Mouse (Mus musculus) testis, adult 2 months (tissue): ENCODE data around the gene Tns4. TPM values are rescaled to one million over a fixed set of nuclear protein-coding genes. Genes with fewer than 3 reads are reported as not detected.

Experiments
- H3K27ac ChIP-seq: fragments of 200-500 bp; 2 replicates; pipeline ENCODE4 v1.5.1; 2012; ENCODE audit warnings: low read depth, low read length; ENCODE audit not compliant: control insufficient read depth, insufficient read depth
- H3K27me3 ChIP-seq: fragments of 200-500 bp; 2 replicates; pipeline ENCODE4 v1.6.1; 2012; ENCODE audit warnings: mild to moderate bottlenecking, low read length, moderate library complexity; ENCODE audit not compliant: control insufficient read depth, insufficient read depth
- H3K36me3 ChIP-seq: fragments of 200-500 bp; 2 replicates; pipeline ENCODE4 v1.6.1; 2012; ENCODE audit warnings: mild to moderate bottlenecking, low read length; ENCODE audit not compliant: control insufficient read depth, insufficient read depth
- H3K4me1 ChIP-seq: fragments of 200-500 bp; 2 replicates; pipeline ENCODE4 v1.6.1; 2012; ENCODE audit warnings: low read length; ENCODE audit not compliant: control insufficient read depth, insufficient read depth
- H3K4me3 ChIP-seq: fragments of 200-500 bp; 2 replicates; pipeline ENCODE4 v1.5.1; 2012; ENCODE audit warnings: low read depth, mild to moderate bottlenecking, low read length, moderate library complexity, mixed read lengths; ENCODE audit not compliant: control insufficient read depth
- CTCF ChIP-seq: fragments of 200-500 bp; IDR thresholded peaks from 2 replicates; pipeline ENCODE4 v1.5.1; 2012; ENCODE audit warnings: low read depth, mild to moderate bottlenecking, inconsistent platforms, low read length, moderate library complexity; ENCODE audit not compliant: control insufficient read depth, insufficient read depth, insufficient replicate concordance
- POLR2A ChIP-seq: fragments of 200-500 bp; IDR thresholded peaks from 2 replicates; pipeline ENCODE4 v1.6.1; 2012; ENCODE audit warnings: low read depth, mild to moderate bottlenecking, inconsistent platforms, low read length, moderate library complexity; ENCODE audit not compliant: control insufficient read depth
- polyA plus RNA-seq: library from polyadenylated mRNA; depleted of rRNA; stranded (reverse); fragments of >200 nt; gene quantifications from 2 replicates; pipeline ENCODE4 v1.2.3, GENCODE M21; 2012

Gene Tns4
- polyA plus RNA-seq, 1 experiment, result 2.0 TPM

DNA sequence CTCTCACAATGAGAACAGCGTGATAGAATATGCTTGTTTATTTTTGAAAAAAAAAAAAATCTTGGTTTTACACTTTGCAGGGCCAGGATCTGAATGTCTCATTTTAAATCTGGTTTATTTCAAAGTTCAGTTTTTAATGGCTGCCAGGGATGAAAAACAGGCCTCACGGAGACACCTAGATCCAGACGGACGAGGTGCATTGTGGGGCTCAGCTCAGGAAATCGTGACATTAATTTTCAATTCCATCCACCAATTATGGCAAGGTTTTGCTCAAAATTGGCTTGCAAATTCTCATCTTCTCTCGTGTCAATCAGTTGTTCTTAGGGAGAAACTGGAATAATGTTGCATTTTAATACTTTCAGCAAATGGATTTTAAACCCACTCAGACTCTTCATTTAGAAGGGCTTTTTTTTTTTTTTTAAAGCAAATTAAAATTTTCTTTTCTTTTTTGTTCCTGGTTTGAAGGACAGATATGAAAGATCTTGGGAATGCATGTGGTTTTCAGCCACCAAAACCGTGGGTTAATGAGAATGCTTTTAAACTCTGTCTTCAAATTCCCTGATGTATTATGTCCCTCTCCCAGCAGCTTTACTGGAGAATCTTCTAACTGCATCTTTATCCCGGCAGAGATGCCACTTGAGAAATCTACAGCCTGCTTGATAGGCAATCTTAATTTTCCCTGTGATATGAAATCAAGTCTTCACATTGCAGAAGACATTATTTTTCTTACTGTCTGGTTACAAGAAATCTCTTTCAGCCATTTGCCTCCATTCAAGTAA is 8.1 kb upstream of the Tns4 start:
- Histone ChIP-seq H3K27ac (no peak overlapping the region), H3K36me3 (no peaks in the 10 kb centered on the region), H3K4me3 (no peak overlapping the region), H3K4me1 (no peaks in the 10 kb centered on the region), H3K27me3 (no peaks in the 10 kb centered on the region)
- no peak for TF ChIP-seq CTCF
- no peak for TF ChIP-seq POLR2A

DNA sequence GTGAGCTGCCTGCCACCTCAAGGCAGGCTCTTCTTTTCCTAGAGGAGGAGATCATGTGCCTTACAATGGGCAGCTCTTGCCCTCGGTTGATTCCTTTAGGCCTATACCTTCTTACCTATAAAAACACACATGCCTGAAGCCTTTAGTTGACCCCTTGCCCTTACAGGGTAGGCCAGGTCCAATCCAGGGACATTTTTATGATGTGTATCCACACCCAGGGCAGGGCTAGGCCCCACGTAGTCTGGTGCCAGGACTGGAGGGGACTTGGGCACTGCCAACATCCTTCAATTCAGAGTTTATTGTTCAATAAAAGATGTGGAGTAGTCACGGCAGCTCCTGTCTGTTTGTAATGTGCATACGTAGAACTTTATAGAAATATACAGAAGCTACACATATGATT is 7.3 kb upstream of the Tns4 start:
- Histone ChIP-seq H3K27ac (no peak overlapping the region), H3K27me3 (no peaks in the 10 kb centered on the region), H3K36me3 (no peaks in the 10 kb centered on the region), H3K4me3 (no peak overlapping the region), H3K4me1 (no peaks in the 10 kb centered on the region)
- TF ChIP-seq CTCF, result no peak
- no peak for TF ChIP-seq POLR2A

DNA sequence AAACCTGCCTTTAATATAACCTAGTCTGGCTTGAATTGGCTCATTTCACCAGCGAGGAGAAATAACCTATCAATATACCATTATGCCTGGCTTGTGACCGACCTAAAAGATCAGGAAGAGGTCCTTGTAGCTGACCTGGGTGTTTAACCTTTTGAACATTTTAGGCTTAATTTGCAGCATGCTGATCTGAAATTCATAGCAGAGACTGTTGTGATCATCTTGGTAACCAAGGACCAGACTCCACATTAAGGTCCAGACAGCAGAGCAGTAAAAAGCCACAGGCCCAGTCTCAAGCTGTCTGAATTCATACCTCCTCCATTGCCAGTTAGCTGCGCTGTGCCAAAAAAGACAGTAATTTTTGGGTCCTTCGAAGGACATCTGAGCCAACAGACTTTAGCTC is 6.7 kb upstream of the Tns4 start:
- H3K4me3 ChIP-seq, result no peak overlapping the region
- no peak overlapping the region for H3K27ac ChIP-seq
- TF ChIP-seq CTCF (no peak), POLR2A (no peak)
- H3K4me1 ChIP-seq, result no peaks in the 10 kb centered on the region
- H3K36me3 ChIP-seq, result no peaks in the 10 kb centered on the region
- H3K27me3 ChIP-seq, result no peaks in the 10 kb centered on the region

DNA sequence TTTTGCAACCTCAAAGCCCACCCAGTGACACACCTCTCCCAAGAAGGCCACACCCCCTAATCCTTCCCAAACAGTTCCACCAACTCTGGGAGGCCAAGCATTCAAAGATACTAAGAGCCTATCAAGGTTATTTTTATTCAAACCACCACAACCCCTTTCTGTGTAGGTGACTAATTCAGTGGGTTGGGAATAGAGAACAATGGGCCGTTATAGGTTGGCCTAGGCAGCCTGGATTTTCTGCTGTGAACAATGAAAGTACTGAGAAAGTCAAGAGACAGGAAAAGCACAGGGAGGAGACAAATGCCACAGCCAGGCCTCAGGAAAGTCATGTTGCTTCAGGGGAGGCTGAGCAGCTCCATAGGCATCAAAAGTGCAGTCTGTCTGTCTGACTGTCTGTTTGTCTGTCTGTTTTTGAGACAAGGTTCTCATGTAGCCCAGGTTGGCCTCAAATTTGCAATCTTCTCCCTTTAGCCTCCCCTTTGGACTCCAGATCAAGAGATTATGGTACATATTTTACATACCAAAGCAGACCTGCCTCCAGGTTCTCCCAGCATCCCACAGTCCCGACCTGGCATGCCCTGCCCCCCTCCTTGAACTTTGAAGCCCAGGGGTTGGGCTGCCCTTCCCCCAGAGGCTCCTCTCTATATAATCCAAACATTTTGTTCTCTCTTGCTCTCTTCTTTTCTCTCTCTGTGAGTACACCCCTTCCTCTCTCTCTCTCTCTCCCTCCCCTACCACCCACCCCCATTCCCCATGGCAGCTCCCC is 6.0 kb upstream of the Tns4 start:
- Histone ChIP-seq H3K4me1 (no peaks in the 10 kb centered on the region), H3K27ac (no peak overlapping the region), H3K36me3 (no peaks in the 10 kb centered on the region), H3K4me3 (no peak overlapping the region), H3K27me3 (no peaks in the 10 kb centered on the region)
- TF ChIP-seq CTCF (no peak), POLR2A (no peak)

DNA sequence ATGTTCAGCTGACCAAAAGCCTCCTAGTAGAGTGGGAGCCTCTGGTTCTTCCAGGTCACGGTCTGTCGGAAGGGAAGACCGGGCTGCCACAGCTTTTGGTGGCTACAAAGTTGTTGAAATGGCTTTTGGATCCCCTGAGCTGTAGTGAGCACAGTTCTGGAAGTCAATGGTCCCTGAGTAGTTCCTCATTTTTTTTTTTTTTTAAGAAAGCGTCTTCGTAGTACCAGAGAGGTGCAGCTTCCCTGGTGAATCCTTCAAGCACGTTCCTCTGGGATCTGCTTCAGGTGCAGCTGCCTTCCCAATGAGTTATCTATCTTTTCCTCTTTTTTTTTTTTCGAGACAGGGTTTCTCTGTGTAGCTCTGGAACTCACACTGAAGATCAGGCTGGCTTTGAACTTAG is 4.6 kb upstream of the Tns4 start:
- H3K27ac ChIP-seq, result no peak overlapping the region
- no peak overlapping the region for H3K4me3 ChIP-seq
- H3K27me3 ChIP-seq, result no peaks in the 10 kb centered on the region
- no peaks in the 10 kb centered on the region for H3K36me3 ChIP-seq
- TF ChIP-seq CTCF, result no peak
- TF ChIP-seq POLR2A, result no peak
- H3K4me1 ChIP-seq, result no peaks in the 10 kb centered on the region

DNA sequence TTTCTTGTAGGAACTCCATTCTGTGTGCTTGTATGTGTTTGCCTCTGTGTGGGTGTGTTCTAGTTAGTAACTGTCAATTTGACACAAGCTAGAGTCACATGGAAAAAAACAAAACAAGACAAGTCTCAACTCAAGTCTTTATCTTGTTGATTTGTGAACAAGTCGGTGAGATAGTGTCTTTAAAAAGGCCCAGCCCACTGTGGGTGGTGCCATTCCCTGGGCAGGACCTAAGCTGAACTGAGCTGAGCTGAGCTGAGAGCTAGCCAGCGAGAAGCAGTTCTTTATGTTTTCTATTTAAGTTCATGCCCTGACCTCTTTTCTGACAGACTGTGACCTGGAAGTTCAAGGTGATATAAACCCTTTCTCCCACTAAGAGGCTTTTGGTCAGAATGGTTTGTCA is 2.6 kb upstream of the Tns4 start:
- TF ChIP-seq CTCF, result no peak
- TF ChIP-seq POLR2A, result no peak
- H3K4me3 ChIP-seq, result no peak overlapping the region
- no peaks in the 10 kb centered on the region for H3K36me3 ChIP-seq
- H3K4me1 ChIP-seq, result no peaks in the 10 kb centered on the region
- H3K27ac ChIP-seq, result no peak overlapping the region
- H3K27me3 ChIP-seq, result no peaks in the 10 kb centered on the region

DNA sequence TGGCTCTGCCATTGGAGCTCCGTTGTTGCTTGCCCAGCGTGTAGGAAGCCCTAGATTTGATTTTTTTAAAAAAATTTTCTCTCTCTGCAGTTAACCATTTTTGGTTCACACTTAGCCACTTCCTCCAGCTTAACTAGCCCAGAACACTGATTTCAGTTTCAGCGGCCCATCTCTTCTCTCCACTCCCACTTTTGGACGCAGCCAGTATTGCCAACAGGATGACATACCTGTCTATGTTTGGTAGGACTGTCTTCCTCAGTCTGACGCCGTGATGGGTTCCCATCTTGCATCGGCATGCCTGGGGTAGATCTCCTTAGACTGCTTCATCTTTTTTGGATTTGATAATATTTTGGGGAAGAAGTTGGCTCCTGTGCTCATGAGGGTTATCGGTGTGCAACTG is 1.3 kb upstream of the Tns4 start:
- Histone ChIP-seq H3K27me3 (no peaks in the 10 kb centered on the region), H3K4me1 (no peaks in the 10 kb centered on the region), H3K4me3 (no peak overlapping the region), H3K36me3 (no peaks in the 10 kb centered on the region), H3K27ac (no peak overlapping the region)
- no peak for TF ChIP-seq POLR2A
- no peak for TF ChIP-seq CTCF
